Mouse (Mus musculus) embryonic facial prominence, embryonic 15.5 days (tissue): ENCODE measurements at regions not wholly inside any gene's neighbourhood (a gene's known extent, or its start where the extent isn't known, plus 50 kb on each side); places are given as distances from the start of the nearest gene placed in this dataset.
A peak's percentile ranks its signal among the peaks of the same experiment; 100 is the strongest.

Experiments
- ATAC-seq: fragments of 200-750 bp; cut with Nextera tagmentation; 2 replicates; pipeline ENCODE4 v1.8.0; 2017; ENCODE audit warnings: low read depth, moderate TSS enrichment; ENCODE audit not compliant: insufficient number of reproducible peaks, low FRiP score, low TSS enrichment
- H3K27ac ChIP-seq: fragments of 300-500 bp; sonication (generic); replicated peaks from 2 replicates; pipeline ENCODE4 v1.5.1; 2015; ENCODE audit warnings: mild to moderate bottlenecking, inconsistent platforms
- H3K27me3 ChIP-seq: fragments of 300-500 bp; sonication (generic); 2 replicates; pipeline ENCODE4 v1.6.1; 2015; ENCODE audit warnings: inconsistent platforms
- H3K36me3 ChIP-seq: fragments of 300-500 bp; sonication (generic); 2 replicates; pipeline ENCODE4 v1.6.1; 2015; ENCODE audit warnings: mild to moderate bottlenecking, inconsistent platforms
- H3K4me1 ChIP-seq: fragments of 300-500 bp; sonication (generic); 2 replicates; pipeline ENCODE4 v1.6.1; 2015; ENCODE audit warnings: inconsistent platforms
- H3K4me2 ChIP-seq: fragments of 300-500 bp; sonication (generic); replicated peaks from 2 replicates; pipeline ENCODE4 v1.6.1; 2015; ENCODE audit warnings: mild to moderate bottlenecking, inconsistent platforms
- H3K4me3 ChIP-seq: fragments of 300-500 bp; sonication (generic); replicated peaks from 2 replicates; pipeline ENCODE4 v1.5.1; 2015; ENCODE audit warnings: mild to moderate bottlenecking, inconsistent platforms
- H3K9ac ChIP-seq: fragments of 300-500 bp; sonication (generic); 2 replicates; pipeline ENCODE4 v1.6.1; 2015; ENCODE audit warnings: inconsistent platforms
- H3K9me3 ChIP-seq: fragments of 300-500 bp; sonication (generic); replicated peaks from 2 replicates; pipeline ENCODE4 v1.6.1; 2016; ENCODE audit warnings: inconsistent platforms
- WGBS: fragments of 180-500 bp; shearing (Covaris S2); methylation state at CpG from one replicate; pipeline ENCODE4 v1.1.7; 2015; 5-methylcytosine and 5-hydroxymethylcytosine counted together

DNA sequence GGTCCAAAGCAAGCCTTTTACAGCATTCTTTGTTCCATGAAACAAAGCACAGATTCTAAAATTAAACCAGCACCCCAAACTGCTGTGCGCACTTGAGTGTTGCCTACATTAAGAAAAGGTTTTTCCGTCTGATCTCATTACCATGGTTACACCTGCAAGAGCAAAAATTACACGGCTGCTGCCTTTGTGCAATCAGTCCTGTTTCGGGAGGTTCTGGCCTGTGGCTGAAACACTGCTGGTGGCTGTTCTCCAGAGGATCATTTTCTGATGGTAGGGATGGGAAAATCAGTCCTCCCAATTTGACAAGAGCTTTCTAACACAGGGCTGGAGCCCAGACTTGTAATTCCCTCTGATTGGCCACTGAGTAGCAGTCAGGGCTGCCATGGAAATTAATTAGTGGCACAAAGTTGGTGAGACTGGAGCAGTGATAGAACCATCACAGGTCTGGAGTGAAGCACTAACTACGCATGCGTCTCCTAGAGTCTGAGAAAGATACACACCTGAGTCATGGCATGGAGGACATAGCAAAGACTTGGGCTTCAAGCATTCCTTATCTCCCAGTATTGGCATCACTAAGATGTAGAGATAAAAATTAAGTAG, 114.8 kb upstream of the Fam49a start:
- Histone ChIP-seq H3K9me3 (no peaks in the 10 kb centered on the region), H3K36me3 (no peaks in the 10 kb centered on the region), H3K27ac (no peak overlapping the region), H3K4me2 (no peak overlapping the region), H3K4me3 (no peak overlapping the region), H3K9ac (no peak overlapping the region), H3K4me1 (no peaks in the 10 kb centered on the region), H3K27me3 (no peaks in the 10 kb centered on the region)
- ATAC-seq = no peak
- 80% methylated on average over 6 of the region's 6 CpGs for WGBS

- no peak overlapping the region for H3K4me3 ChIP-seq
- WGBS = 86% methylated on average over 3 of the region's 3 CpGs
- no peak overlapping the region for H3K4me2 ChIP-seq
- H3K9ac ChIP-seq = no peak overlapping the region
- no peaks in the 10 kb centered on the region for H3K4me1 ChIP-seq
- no peaks in the 10 kb centered on the region for H3K36me3 ChIP-seq
- no peak overlapping the region for H3K27ac ChIP-seq
- H3K27me3 ChIP-seq = no peaks in the 10 kb centered on the region
- H3K9me3 ChIP-seq = no peaks in the 10 kb centered on the region
- ATAC-seq = no peak
Measured at GRCm38 (mm10) chr12:12147847-12148246, 114.1 kb upstream of the Fam49a start.

- H3K4me3 ChIP-seq = no peak overlapping the region
- no peaks in the 10 kb centered on the region for H3K4me1 ChIP-seq
- no peaks in the 10 kb centered on the region for H3K27me3 ChIP-seq
- ATAC-seq = no peak
- no peak overlapping the region for H3K27ac ChIP-seq
- no peak overlapping the region for H3K9ac ChIP-seq
- no peaks in the 10 kb centered on the region for H3K36me3 ChIP-seq
- H3K4me2 ChIP-seq = no peak overlapping the region
- no peaks in the 10 kb centered on the region for H3K9me3 ChIP-seq
- WGBS = 41% methylated on average over 3 of the region's 3 CpGs
Measured at GRCm38 (mm10) chr12:12148659-12149399, 113.1 kb upstream of the Fam49a start.

- no peak overlapping the region for H3K27ac ChIP-seq
- no peak for ATAC-seq
- 76% methylated on average over 1 of the region's 1 CpGs for WGBS
- H3K4me2 ChIP-seq = no peak overlapping the region
- H3K9me3 ChIP-seq = no peaks in the 10 kb centered on the region
- no peak overlapping the region for H3K4me3 ChIP-seq
- H3K9ac ChIP-seq = no peak overlapping the region
- no peaks in the 10 kb centered on the region for H3K27me3 ChIP-seq
- H3K36me3 ChIP-seq = no peaks in the 10 kb centered on the region
- H3K4me1 ChIP-seq = no peaks in the 10 kb centered on the region
Measured at GRCm38 (mm10) chr12:12164411-12164810, 97.5 kb upstream of the Fam49a start.

GRCm38 (mm10) chr12:12170581-12170980, 91.4 kb upstream of the Fam49a start:
- Histone ChIP-seq H3K36me3 (no peaks in the 10 kb centered on the region), H3K9me3 (no peaks in the 10 kb centered on the region), H3K4me1 (no peaks in the 10 kb centered on the region), H3K27me3 (no peaks in the 10 kb centered on the region), H3K9ac (no peak overlapping the region), H3K27ac (no peak overlapping the region), H3K4me2 (no peak overlapping the region), H3K4me3 (no peak overlapping the region)
- no peak for ATAC-seq
- WGBS = 86% methylated on average over 2 of the region's 2 CpGs

GRCm38 (mm10) chr12:12172087-12172823, 89.7 kb upstream of the Fam49a start:
- Histone ChIP-seq H3K36me3 (no peaks in the 10 kb centered on the region), H3K4me3 (no peak overlapping the region), H3K9ac (no peak overlapping the region), H3K9me3 (no peaks in the 10 kb centered on the region), H3K4me1 (no peaks in the 10 kb centered on the region), H3K27ac (no peak overlapping the region), H3K4me2 (no peak overlapping the region), H3K27me3 (no peaks in the 10 kb centered on the region)
- 78% methylated on average over 6 of the region's 6 CpGs for WGBS
- no peak for ATAC-seq

- no peak overlapping the region for H3K9ac ChIP-seq
- H3K4me2 ChIP-seq = peak overlapping the region; percentile 55
- no peaks in the 10 kb centered on the region for H3K4me1 ChIP-seq
- H3K36me3 ChIP-seq = no peaks in the 10 kb centered on the region
- no peaks in the 10 kb centered on the region for H3K9me3 ChIP-seq
- H3K4me3 ChIP-seq = peak overlapping the region; percentile 36
- H3K27ac ChIP-seq = no peak overlapping the region
- ATAC-seq = peak; percentile 81
- no peaks in the 10 kb centered on the region for H3K27me3 ChIP-seq
- 15% methylated on average over 13 of the region's 13 CpGs for WGBS
Measured at GRCm38 (mm10) chr12:12176331-12177263, 85.3 kb upstream of the Fam49a start.

- Histone ChIP-seq H3K9ac (no peak overlapping the region), H3K4me2 (no peak overlapping the region), H3K4me1 (no peaks in the 10 kb centered on the region), H3K27ac (no peak overlapping the region), H3K27me3 (no peaks in the 10 kb centered on the region), H3K36me3 (no peaks in the 10 kb centered on the region), H3K4me3 (no peak overlapping the region), H3K9me3 (no peaks in the 10 kb centered on the region)
- ATAC-seq = no peak
- 80% methylated on average over 6 of the region's 6 CpGs for WGBS
Measured at GRCm38 (mm10) chr12:12177264-12178043, 84.5 kb upstream of the Fam49a start.

DNA sequence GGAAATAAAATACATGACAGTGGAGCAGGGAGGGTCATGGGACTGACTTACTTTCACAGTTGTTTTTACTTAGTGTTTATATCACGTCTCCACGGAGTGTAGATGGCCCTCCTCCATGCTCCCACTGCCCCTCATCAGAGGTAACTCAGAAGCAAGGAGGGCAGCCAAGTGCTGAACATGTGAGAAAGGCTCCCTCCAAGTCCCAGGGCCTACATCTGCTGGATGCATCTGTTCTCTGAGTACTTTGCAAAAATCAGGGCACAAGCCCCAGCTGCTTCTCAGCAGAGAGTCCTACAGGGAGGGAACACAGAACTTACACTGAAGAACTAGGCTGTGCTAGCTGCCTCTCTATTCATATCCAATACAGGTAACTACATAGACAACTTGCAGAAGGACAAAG, 83.5 kb upstream of the Fam49a start:
- Histone ChIP-seq H3K27me3 (no peaks in the 10 kb centered on the region), H3K9ac (no peak overlapping the region), H3K36me3 (no peaks in the 10 kb centered on the region), H3K4me3 (no peak overlapping the region), H3K4me1 (no peaks in the 10 kb centered on the region), H3K9me3 (no peaks in the 10 kb centered on the region), H3K27ac (no peak overlapping the region), H3K4me2 (no peak overlapping the region)
- no peak for ATAC-seq
- 41% methylated on average over 2 of the region's 2 CpGs for WGBS

- Histone ChIP-seq H3K27me3 (no peaks in the 10 kb centered on the region), H3K4me2 (no peak overlapping the region), H3K36me3 (no peaks in the 10 kb centered on the region), H3K9me3 (no peaks in the 10 kb centered on the region), H3K9ac (no peak overlapping the region), H3K4me1 (no peaks in the 10 kb centered on the region), H3K27ac (no peak overlapping the region), H3K4me3 (no peak overlapping the region)
- 67% methylated on average over 10 of the region's 10 CpGs for WGBS
- no peak for ATAC-seq
Measured at GRCm38 (mm10) chr12:12179292-12179865, 82.6 kb upstream of the Fam49a start.
